Mouse (Mus musculus): ENCODE results near the gene Got1.
"Not testable (repeated sequence)": the region's sequence is repeated elsewhere in the genome, so short reads cannot be mapped to it uniquely, and the experiment has no call there.

The Got1 gene

DNA sequence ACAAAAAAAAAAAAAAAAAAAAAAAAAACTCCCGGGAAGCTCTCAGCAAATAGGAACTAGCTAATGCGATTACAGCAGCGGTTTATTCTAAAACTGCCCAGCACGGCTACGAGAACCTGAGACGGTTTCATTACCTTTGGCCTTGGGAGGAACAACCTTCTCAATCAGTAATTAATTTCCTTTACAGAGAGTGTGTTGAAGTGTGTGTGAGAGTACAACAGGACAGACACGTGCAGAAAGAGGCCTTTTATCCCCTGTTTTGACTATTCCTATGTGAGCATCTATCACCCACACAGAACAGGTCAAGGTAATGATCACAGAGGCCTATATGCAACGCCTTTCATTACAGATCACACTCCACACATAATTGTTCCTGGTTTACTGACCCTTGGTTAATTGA lies 3.0 kb downstream of the Got1 start:
- DNase-seq (ENCODE audit: low spot score in 2 of 2): no peak

DNA sequence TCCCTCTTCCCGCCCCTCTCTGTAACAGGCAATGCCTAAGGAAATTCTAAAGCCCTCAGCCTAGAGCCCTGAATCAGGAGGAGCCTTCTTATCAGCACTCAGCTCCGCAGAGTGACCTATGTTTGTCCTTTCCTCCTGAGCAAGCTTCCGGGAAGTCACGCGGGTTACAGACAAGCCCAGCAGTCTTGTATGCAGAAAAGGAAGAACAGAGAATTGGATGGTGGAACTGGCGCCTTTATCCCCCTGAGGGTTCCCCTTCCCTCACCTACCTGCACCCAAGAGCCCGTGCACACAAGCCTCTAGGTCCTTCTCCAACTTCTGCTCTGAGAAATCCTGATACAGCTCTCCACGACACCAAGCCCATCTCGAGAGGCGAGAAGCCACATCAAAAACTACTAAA lies 4.0 kb downstream of the Got1 start:
- DNase-seq (ENCODE audit: low spot score in 2 of 2): no peak

DNA sequence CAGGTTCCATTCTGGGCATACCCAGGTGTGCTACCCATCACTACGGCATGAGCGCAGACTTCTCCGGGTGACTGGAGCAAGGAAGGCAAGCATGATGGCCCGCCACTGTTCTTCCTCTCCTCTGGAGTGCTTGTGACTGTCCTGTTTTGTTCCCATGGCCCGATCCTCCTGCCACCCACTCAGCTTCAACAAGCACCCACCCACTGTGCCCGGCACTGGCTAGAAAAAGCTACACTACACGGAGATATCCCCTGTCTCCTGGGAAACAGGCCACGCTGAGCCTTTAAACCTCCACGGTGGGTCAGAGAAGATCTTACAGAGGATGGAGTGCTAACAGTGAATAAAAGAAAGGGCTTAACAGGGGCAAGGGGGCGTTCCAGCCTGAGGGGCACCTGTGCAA lies 5.2 kb downstream of the Got1 start:
- no peak for DNase-seq (ENCODE audit: low spot score in 2 of 2)

DNA sequence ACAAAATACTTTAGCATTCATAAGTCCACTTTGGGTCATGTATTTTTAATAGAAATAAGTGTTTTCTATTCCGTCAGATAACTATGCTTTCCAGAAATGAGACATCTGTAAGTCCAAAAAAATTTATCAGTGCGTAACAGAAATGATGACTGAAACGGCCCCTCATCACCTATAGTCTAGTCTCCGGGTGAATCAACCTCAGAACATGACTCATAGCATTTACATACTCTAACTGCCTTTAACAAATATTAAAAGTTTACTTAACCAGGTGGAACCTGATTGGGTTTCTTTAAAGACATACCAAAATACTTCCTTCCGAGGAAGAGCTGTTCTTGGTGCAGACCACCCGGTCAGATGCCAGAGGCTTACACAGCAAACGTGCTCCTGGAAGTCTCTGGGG lies 6.1 kb downstream of the Got1 start:
- DNase-seq (ENCODE audit: low spot score in 2 of 2): no peak

DNA sequence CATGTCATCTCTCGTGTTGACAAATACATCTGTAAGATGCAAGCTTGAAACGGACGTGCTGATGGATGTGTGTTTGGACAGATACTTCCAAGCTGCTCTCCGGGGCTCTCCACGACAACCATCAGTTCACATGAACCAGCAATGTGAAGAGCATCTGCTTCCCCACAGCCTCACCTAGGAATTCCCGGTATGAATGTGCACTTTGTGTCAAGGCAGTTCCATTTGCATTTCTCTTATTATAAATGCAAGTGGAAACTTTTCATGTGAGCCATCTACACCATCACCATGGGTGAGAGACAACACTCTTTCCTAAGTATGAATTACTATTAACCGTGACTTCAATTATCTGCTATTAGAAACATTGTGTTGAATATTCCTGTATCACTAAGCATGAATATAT lies 6.6 kb downstream of the Got1 start:
- DNase-seq (ENCODE audit: low spot score in 2 of 2): no peak

DNA sequence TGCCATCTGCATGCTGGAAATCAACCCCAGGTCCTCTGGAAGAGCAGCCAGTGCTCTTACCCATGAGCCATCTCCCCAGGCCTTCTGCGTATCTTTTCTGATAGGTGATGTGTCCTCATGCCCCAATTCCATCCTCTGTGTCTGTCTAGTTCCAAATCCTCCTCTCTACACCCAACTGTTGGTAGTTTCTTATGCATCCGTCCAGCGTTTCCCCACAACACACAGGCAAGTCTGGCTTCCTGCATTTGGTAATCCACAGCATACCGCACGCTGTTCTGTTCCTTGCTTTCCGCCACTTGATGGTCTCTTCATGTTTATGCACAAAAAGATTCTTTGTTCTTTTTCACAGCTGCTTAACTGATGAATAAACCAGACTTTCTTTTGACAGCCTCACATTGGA lies 7.1 kb downstream of the Got1 start:
- no peak for DNase-seq (ENCODE audit: low spot score in 2 of 2)

DNA sequence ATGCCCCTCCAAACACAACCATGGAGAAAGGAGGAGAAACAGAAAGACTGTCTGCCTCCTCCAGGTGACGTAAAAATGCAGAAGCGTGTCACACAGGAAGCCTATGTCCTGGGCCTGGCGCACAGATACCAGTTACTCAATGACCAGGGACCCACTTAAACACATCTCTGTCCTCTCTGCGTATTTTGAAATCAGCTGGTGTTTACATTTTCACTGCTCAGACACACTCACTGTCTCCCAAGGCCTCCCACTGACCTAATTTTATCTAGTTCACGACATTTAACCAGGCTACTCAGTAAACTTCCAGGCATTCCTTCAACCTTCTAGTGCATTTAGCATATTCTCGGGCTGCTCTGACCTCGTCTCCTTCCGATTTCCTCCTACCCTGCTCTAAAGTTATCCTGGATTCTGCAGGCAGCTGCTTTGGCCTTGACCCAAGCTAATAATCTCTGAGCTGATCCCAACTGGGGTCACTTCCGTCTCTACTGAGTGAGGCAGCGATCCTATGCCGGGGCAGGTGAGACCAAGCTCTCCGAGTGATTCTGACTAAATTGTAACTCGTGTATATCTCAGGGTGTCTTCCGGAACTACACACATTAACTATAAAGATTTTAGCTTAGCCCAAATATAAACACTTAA lies 7.9 kb downstream of the Got1 start:
- DNase-seq (ENCODE audit: low spot score in 2 of 2): no peak

DNA sequence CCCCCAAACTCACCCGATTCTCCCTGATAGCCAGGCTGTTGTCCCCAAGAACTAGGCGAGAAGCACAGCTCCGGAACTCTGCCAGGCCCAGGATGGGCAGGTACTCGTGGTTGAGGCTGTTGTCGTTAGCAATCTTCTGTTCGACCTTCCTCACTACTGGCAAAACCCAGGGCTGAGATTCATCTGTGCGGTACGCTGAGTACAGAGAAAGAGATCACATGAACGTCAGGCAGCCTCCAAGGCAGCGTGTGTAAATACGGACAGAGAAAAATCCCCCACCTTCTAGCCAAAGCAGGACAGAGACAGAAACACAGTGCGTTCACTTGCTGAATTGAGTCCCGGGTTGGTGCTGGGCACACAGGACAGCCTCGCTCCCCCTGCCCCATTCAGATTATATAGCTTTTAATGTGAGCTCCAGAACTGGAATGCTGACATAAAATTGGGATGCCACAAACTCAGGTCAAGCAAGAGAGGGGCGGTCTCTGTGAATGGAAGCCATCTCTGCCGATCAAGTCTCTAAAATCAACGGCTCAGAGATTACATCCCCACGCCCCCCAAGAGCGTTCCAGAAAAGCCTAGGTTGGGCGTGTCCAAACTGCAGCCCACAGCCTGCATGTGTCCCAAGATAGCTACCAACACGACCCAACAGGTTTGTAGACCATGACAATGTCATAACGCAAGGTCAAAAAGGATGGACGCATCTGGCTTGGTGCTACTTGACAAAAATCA lies 8.6 kb downstream of the Got1 start:
- DNase-seq (ENCODE audit: low spot score in 2 of 2): no peak

DNA sequence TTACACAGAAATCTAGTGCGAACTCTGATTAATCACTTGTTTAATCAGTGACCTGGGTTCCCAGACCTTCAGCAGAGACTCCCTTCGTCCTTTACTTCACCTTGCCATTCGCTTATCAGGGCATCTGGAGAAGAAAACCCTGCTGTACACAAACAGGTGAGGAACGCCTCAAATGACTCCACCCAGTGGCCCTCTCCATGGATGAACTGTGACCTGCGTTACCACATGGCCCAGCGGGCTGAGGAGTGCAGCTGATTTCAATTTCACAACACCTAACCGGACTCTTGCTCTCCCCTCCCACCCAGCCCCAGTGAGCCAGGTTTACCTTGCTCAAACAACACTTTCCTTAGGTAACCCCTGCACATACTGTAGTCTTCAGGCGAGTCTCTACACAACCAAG lies 10.5 kb downstream of the Got1 start:
- no peak for DNase-seq (ENCODE audit: low spot score in 2 of 2)

DNA sequence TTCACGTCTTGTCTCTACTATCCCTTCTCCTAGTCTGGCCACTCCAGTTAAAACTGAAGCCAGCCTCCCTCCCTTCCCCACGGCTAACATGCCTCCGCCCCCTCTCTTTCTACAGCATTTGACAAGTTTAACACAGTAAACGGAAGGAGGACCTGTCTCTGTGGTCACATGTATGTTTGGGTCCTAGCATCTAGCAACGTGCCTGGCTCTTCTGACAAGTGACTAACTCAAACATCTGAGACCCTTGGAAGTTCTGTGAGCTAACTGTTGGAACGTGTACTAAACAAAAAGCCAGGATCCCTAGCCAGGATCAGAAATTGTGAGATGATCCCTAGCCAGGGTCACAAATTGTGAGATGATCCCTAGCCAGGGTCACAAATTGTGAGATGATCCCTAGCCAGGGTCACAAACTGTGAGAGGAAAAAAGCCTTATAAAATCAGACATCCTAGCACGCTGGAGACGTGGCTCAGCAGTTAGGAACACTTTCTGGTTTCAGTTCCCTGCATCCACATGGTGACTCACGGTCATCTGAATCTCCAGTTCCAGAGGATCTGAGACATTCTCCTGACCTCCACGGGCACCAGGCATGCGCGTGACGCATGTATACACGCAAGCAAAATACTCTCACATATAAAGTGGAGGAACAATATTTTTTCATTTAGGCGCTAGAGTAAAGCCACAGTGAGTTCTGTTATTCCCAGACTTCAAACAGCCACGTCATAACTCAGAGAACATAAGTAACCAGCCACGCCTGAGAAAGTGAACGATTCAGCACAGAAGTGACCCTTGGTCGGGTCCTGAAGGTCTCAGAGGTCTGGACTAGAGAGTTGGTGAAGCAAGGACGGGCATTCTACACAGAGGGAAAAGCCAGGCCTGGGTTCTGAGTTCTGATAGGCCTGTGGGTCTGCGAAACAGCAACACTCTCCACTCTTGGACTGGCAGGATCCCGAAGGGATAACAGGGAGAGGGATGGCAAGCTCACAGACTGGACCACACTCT lies 12.5 kb downstream of the Got1 start:
- DNase-seq (ENCODE audit: low spot score in 2 of 2): no peak

DNA sequence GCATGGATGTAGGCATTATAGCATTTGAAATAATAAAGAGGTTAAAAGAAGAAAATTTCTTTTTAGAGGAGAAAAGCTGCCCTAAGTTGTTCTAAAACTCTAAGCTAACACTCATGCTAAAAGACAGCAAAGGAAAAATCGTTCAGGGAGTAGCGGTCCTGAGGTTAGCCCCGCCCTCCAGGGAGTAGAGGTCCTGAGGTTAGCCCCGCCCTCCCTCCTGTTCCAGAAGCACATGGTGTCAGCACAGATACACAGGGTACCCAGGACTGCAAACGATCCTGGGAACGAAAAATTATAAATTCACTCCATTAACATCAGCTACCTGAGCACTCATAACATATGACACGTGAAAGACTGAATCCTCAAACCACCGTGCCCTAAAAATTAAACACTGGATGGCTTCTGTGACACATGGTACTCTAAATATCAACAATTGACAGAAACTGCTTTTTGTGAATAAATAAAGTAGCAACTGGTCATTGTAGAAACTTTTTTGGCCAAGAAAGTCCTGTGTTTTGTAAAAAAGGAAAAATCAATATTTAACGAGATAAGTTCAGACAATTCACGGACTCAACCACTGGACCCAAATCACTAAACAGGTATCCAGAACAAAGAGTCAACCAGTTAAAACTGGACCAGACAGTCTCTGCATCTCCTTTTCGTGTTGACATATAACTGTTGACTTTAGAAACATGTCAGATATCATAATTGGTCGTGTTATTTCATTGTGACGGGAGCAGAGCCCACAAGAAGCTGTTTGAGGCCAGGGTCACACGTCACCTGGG lies 13.8 kb downstream of the Got1 start:
- DNase-seq (ENCODE audit: low spot score in 2 of 2): no peak

DNA sequence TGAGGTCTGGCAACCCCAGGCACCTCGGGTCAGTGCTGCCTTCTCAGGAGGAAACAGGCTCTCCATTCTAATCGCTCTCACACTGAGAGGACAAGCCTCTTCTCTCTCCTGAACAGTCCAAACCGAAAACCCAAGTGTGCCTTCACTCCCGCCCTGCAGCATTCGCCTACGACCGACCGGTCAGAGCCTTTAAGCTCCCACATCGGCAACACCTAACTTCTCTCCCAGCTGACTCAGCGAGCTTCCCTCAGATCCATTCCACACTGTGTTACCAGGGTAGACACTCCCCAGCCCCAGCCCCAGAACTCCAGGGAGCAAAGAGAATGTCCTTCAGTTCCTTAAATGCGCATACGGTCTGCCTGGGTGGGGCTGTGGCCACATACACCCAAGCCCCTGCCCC lies 19.0 kb downstream of the Got1 start:
- no peak for DNase-seq (ENCODE audit: low spot score in 2 of 2)

DNA sequence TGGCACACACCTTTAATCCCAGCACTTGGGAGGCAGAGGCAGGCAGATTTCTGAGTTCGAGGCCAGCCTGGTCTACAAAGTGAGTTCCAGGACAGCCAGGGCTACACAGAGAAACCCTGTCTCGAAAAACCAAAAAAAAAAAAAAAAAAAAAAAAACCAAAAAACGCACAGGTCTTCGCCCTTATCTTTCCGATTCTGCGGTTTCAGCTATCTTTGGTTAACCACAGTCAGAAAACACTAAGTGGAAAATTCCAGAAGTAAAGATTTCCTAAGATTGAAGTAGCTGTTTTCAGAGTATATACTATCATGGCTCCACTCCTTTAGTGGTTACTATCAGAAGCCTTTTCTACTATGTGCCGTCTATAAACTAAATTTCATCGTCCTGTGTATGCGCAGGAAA lies 20.8 kb downstream of the Got1 start:
- DNase-seq (ENCODE audit: low spot score in 2 of 2): not testable (repeated sequence)

DNA sequence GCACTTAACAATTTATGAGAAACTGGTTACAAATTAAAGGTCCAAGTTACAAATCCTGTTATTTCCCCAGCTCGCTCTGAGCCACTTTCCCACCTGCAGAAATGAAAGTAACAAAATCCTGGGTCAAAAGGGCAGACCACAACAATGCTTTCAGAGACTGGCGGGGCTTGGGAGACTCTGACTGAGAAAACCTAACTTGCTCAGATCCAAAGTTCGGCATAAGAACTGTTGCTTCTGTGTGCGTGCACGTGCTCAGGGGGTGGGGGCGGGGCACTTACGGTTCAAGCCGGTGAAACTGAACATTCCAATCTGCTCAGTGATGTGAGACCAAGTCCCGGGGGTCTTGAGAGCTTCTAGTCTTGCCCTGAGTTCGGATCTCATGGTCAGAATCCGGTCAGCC lies 21.8 kb downstream of the Got1 start:
- no peak for DNase-seq (ENCODE audit: low spot score in 2 of 2)

DNA sequence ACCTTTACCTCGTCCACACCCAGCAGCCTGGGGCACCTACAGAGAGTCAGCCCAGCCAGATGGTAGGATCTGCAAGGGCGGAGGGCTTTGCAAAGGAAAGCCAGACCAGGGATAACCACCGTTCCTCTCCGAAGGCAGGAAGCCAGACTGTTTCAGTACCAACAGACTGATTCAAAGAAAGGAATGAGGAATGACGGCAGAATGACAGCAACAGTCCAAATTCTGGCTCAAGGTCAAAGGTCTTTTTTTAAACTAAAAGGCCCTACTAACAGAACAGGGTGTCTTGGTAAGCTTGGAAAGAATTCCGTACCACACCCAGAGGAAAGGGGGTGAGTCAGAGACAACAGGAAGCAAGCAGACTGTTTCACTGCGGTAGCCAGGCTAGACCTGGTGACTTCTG lies 25.5 kb downstream of the Got1 start:
- DNase-seq (ENCODE audit: low spot score in 2 of 2): no peak

DNA sequence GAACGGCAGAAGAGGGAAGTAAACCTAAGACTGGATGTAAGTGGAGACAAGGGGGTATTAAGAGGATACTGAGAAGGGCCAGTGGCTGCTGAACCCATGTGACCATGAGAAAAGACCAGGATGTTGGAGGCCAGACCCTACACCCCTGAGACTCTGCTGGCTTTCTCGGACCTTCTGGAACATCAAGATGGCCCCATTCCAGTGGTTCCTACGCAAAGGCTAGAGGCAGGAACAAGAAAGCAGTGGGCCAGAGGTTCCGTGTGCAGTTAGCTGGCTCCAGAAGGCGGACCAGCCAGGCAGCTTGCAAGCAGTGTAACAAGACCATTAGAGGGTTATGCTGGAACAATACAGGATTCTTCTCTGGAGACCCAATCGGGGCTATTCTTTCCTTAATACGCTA lies 27.0 kb downstream of the Got1 start:
- no peak for DNase-seq (ENCODE audit: low spot score in 2 of 2)

DNA sequence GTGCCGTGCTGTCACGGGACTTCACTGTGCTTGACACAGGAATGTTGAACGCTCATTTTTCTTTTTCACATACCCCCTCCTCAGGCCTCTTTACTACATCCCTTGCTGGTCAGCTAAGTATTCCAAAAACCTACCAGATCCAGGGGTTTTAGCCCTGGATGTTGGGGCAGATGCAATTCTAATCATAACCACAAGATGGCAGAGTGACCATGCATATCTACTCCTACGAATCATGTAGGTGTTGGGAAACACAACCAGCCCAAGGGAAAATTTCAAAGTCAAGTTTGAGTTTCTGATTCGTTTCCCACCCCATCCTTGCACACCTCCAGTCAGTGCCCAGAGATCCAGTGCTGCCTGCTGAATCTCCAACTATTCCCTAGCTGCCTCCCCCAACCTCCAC lies 28.6 kb downstream of the Got1 start:
- DNase-seq (ENCODE audit: low spot score in 2 of 2): peak; percentile 46 to 54

DNA sequence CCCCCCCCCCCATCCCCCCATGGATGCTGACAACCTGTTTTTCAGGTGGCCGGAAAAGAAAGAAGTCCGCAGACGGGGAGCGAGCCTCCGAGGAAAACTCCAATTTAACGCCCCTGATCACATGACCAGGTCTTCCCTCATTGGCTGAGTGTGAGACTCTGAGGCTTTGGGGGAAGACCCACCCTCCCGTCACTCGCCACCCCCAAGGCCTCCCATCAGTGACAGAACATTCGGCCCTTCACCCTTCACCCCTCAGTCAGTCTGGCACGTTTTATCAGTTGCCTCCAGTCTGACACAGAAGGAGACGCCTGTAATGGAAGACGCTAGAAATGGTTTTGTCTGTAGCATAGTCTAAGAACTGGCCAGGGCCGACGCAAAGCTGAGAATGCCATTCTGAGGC lies 29.5 kb downstream of the Got1 start:
- DNase-seq (ENCODE audit: low spot score in 2 of 2): no peak

DNA sequence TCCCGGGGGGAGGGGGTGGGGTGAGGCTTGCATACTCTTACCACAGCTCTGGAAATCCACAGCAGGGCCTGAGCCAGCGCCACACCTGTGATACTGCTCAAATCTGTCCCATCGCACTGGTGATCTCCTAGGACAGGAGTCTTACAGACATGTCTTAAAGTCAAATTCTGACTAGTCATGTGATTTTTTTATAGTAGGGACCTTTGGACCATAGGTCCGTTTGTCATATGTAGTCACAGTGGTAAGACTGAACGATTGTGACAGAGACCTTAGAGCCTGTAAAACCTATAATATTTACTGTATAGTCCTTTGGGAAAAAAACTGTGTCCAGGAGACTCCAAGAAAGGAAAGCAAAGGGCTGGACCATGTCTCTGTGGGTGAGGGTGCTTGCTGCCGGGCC lies 30.5 kb downstream of the Got1 start:
- DNase-seq (ENCODE audit: low spot score in 2 of 2): no peak

DNA sequence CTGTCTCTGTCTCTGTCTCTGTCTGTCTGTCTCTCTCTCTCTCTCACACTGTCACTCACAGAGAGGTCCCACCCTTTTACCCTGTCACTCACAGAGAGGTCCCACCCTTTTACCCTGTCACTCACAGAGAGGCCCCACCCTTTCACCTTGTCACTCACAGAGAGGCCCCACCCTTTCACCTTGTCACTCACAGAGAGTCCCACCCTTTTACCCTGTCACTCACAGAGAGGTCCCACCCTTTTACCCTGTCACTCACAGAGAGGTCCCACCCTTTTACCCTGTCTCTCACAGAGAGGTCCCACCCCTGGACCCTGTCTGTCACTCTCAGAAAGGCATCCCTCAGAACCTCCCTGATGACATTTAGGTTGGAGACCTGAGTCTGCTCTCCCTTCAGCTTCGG lies 31.1 kb downstream of the Got1 start:
- not testable (repeated sequence) for DNase-seq (ENCODE audit: low spot score in 2 of 2)

DNA sequence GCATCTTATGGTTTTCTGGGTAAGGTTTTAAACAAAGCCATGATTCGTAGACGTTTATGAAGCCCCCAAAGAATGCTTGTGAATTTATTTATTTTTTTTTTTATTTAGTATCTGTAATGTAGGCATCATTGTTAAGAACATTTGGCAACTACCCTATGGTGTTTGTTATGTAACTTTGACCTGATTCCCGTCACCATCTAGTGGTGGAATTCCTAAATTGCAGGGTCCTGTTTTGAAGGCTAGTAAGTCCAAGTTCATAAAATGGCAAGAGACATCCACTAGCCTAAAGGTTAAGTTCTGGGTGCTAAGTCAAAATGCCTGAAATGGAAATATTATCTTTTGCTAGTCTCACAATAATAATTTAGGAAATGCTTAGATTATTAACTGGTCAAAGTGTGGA lies 37.0 kb downstream of the Got1 start:
- DNase-seq (ENCODE audit: low spot score in 2 of 2): no peak

DNA sequence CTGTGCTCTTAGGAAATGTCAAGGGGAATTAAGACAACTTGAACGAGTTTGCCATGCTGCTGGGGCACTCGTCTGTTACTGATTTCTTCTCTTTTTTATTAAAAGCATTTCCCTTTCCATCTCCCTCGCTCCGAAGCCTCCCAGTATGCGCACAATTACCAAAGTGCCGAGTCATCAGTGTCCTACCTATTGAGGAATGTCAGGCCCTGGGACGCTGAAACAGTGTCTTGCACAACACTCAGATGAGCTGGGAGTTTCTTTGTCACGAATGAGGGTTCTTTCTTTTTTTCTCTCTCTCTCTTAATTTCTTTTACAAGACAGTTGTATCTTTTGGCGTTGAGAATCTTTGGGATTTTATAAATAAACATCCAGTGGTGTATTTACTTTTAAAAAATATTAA lies 43.9 kb downstream of the Got1 start:
- DNase-seq (ENCODE audit: low spot score in 2 of 2): no peak
